Mouse (Mus musculus) right cerebral cortex, postnatal 14 days (tissue): Measurements from ENCODE around the gene Tpbgl.
A peak's percentile ranks its signal among the peaks of the same experiment; 100 is the strongest.

Experiments
- DNase-seq: peaks from one replicate; pipeline ENCODE4 v3.0.0; 2022

The Tpbgl gene

DNA sequence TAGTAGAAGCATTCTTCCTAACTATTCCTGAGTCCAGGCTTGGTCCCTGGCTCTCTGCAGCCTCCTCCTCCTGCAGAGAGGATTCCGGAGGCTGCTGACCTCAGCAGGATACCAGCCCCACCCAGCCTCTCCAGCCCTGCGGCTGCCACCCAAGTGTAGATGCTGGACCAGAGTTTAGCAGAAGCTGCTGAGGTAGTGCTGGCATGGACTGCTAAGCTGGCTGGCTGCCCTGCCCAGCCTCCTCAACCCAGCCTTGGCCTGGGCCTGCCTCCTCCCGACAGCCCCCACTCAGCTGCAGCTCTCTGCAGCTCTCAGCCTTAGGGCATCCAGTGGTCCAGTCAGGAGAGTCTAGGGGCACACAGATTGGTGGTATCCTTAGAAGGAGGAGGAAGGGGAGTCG lies 14.3 kb upstream of the Tpbgl start:
- no peak for DNase-seq

- DNase-seq: no peak
These were observed 7.2 kb upstream of the Tpbgl start for GRCm38 (mm10) chr7:99633966-99634665.

GRCm38 (mm10) chr7:99632286-99632685 lies 5.4 kb upstream of the Tpbgl start:
- DNase-seq: no peak

GRCm38 (mm10) chr7:99627366-99627765 lies 463 bp upstream of the Tpbgl start:
- no peak for DNase-seq

- DNase-seq: peak; percentile 86
These were observed 1.1 kb downstream of the Tpbgl start for GRCm38 (mm10) chr7:99625722-99626375.

DNA sequence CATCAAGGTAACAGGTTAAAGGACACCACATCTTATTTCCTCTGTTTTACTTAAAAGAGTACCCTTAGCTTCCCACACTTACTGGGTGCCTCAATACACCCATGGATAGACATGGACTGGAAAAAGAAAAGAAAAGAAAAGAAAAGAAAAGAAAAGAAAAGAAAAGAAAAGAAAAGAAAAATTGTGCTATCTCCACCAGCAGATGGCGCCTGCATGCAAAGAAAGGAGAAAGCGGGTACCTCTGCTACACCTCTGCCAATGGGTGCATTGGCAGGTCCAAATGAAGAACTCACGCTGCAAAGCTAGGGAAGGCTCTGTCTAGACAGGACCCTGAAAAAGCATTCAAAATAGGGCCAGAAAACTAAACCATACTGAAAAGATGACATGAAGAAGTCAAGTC lies 8.0 kb downstream of the Tpbgl start:
- peak; percentile 48 for DNase-seq

DNA sequence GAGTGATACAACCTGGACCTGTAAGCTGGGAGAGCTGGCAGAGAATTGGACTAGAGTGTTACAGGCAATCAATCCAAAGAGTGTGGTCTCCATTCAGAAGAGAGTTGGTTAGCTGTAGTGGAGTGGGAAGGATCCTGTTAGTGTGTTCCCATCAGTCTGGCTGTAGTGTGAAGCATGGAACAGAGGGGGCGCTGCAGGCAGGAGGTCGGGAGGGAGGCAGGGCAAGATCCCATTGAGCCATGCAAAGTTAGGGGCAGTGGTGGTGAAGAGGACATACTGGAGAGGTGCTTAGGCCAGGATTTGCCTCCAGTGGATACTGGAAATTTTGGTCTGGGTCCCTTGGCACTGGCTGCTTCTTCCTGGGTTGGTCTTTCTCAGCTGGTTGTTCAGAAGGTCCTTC lies 8.6 kb downstream of the Tpbgl start:
- DNase-seq: no peak

- no peak for DNase-seq
These were observed 19.3 kb downstream of the Tpbgl start for GRCm38 (mm10) chr7:99607632-99608031.

- no peak for DNase-seq
These were observed 20.1 kb downstream of the Tpbgl start for GRCm38 (mm10) chr7:99606766-99607165.

DNA sequence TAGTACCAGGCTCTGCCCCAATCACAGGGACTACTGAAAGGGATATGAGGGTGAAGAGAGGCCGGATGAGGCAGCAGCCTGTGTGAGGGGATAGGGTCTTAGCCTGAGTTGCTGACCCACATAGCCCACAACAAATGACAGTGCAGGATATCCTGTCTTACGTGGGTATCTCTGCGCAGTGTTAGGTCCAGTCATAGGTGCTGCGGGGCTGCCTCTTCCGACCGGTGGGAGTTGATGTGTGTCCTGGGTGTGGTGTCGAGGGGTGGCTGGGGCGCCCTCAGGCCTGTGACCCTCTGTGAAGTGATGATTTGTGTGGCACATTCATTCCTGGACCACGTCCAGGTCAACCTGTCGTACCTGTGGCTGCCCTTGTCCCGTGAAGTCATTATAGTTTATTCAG lies 20.6 kb downstream of the Tpbgl start:
- DNase-seq: no peak

DNA sequence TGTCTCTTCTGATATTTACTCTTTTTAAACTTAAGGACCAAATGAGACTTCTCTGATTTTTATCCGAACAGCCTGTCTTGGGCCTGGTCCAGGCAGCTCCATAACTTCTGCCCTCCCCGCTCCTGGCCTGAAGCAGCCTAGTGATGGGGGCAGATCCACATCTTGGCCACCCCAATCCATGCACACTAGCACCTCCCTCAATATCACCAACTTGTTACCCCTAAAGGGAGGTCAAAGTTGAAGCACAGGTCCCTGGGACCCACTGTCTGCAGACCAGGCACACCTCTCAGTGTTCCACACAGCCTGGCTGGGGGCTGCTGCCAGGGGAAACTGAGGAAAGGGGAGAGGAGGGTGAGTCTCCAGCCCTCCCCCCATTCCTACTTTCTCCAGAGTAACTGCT lies 21.8 kb downstream of the Tpbgl start:
- no peak for DNase-seq

- no peak for DNase-seq
These were observed 22.8 kb downstream of the Tpbgl start for GRCm38 (mm10) chr7:99603875-99604662.

DNA sequence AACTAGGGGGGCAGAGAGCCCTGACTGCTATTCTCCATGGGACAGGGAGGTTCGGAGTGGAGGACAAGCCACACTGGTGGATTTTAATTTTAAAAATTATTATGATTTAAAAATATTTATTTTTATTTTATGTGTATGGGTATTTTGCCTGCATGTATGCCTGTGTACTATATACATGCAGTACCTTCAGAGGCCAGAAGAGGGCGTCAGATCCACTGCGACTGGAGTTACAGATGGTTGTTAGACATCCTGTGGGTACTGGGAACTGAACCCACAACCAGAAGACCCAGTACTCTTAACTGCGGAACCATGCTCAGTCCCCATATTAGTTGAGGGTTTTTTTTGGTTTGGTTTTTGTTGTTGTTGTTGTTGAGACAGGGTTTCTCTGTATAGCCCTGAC lies 28.2 kb downstream of the Tpbgl start:
- DNase-seq: no peak

DNA sequence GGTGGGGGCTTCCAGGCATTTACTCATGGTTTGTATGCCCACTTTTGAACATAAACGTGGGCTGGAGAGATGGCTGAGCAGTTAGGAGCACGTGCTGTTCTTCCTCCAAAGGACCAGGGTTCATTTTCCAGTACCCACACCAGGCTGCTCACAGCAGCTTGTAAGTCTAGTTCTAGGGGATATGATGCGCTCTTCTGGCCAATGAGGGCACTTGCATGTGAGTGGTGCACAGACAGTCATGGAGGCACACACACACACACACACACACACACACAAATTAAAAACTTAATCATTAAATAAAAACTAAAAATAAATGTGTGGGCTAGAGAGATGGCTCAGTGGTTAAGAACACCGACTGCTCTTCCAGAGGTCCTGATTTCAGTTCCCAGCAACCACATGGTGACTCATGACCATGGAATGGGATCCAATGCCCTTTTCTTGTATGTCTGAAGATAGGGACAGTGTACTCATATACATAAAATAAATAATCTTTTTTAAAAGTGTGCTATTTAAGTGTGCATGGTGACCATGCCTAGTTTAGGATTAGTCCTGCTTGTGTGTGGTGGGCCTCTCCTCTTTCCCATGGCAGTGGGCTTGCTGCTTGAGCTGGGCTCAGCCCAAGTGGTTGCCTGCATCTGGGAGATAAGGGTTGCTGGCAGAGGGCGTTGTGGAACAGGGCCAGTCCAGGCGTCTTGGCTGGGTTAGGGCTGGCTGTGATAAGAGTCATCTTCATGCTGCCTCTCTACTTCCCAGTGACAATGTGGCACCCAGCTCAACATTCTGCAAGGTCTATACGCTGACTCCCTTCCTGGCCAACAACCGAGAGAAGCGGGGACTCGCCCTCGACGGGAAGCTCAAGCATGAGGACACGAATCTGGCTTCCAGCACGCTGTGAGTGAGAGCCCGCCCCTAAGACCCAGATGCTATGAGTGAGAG lies 32.8 kb downstream of the Tpbgl start:
- no peak for DNase-seq

- no peak for DNase-seq
These were observed 34.2 kb downstream of the Tpbgl start for GRCm38 (mm10) chr7:99592669-99593068.

DNA sequence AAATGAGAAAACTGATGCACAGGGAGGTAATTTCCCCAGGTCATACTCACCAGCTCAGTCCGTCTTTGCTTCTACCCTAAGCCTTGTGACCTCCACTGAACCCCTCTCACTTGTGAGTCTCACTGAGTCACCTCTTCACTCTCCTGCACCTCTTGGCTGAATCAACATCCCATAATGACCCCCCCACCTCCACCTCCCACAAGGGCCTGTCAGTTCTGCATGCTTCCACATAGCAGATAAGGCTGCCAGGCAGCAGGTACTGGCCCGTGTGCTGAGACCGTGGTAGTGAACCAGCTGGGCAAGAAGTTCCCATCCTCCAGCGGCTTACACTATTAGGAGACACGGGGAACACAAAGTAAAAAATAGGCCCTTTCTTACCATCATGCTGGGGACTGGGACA lies 36.3 kb downstream of the Tpbgl start:
- no peak for DNase-seq

GRCm38 (mm10) chr7:99590064-99590463 lies 36.8 kb downstream of the Tpbgl start:
- peak; percentile 80 for DNase-seq

DNA sequence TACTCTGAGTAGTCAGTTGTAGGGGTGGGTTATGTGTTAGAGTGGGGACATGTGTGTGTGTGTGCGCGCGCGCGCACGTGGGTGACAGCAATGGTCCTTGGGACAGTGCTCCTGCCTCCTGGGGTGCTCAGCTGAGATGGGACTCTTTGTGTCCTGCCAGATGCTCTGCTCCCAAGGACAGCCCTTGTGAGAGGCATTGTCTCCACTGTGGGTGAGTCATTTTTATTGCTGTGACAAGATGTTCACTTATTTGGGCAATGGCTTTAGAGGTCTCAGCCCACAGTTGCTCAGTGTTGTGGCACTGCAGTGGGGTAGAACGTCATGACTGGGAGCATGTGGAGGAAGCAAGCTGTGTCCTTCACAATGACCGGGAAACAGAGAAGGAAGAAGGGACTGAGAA lies 40.9 kb downstream of the Tpbgl start:
- DNase-seq: no peak

DNA sequence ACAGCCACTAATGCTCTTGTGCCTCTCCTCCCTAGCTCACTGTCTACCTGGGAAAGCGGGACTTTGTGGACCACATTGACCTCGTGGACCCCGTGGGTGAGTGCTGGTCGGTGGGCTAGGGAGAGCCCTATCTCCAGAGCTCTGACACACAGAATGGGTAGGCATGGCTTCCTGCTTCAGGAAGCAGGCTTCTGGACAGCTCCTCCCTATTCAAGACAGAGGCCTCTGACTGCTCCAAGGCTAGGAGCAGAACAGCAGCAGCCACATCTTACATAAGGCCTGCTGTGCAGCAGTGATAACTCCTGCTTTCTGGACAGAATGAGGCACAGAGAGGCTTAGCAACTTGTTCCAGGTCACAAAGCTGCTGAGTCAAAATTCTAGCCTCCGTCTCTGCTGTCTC lies 43.3 kb downstream of the Tpbgl start:
- no peak for DNase-seq

GRCm38 (mm10) chr7:99582867-99583266 lies 44.0 kb downstream of the Tpbgl start:
- no peak for DNase-seq

DNA sequence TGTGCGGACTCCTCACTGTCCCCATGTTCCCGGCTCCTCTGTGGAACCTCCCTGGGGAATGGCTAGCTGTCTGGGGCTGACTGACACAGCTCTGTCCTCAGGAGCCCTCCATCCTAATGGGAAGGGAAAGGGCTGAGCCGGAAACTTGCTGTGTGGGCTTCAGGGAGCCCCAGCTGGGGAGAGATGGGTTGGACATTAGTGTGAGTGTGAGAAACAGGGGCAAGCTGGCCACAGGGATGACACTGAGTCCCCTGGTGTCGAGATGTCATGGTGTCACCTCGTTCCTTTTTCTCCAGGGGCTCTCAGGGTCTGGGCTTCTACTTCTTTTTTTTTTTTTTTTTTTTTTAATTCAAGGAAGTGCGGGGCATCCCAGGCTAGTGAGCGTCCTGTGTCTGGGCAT lies 44.6 kb downstream of the Tpbgl start:
- DNase-seq: no peak

- DNase-seq: no peak
These were observed 46.7 kb downstream of the Tpbgl start for GRCm38 (mm10) chr7:99580247-99580646.
